Mouse (Mus musculus) kidney, adult 2 months (tissue): ENCODE data around the gene Ttc41.

ENCODE experiments used
- CTCF ChIP-seq: fragments of 200-500 bp; conservative IDR thresholded peaks from 2 replicates; pipeline ENCODE4 v1.5.1; 2011; ENCODE audit warnings: low read depth, mild to moderate bottlenecking, control low read depth, low read length, moderate library complexity, mixed read lengths; ENCODE audit not compliant: insufficient read depth, insufficient read length
- POLR2A ChIP-seq: fragments of 200-500 bp; IDR thresholded peaks from one replicate; pipeline ENCODE4 v1.6.1; 2011; ENCODE audit warnings: low read depth, low read length, control low read depth

GRCm38 (mm10) chr10:86785396-86785795, 79.8 kb downstream of the Ttc41 start:
- TF ChIP-seq POLR2A (no peak), CTCF (no peak)
